Mouse (Mus musculus) granulocyte monocyte progenitor cell, adult 5-6 weeks (primary cell): ENCODE data around the gene Stac3. TPM values are rescaled to one million over a fixed set of nuclear protein-coding genes. Genes with fewer than 3 reads are reported as not detected.

Experiments
- ATAC-seq: replicated peaks from 2 replicates; pipeline ENCODE4 v1.8.0; 2016; ENCODE audit warnings: mild to moderate bottlenecking, moderate TSS enrichment, inconsistent platforms; ENCODE audit not compliant: poor library complexity, severe bottlenecking
- total RNA-seq, 2 experiments: library from RNA; stranded (forward) in 1 of 2; stranded (reverse) in 1 of 2; fragments of 200-712, 200-1000 nt in 1 of 2; fragments of >200 nt in 1 of 2; fragmentation: Nextera tagmentation in 1 of 2; gene quantifications; 2 replicates each; pipeline ENCODE4 v1.2.3; 2014 to 2017

Stac3 gene
- total RNA-seq, 2 experiments from 2014 or later = 0.26 TPM; not detected in 1

GRCm38 (mm10) chr10:127508239-127508638, 6.8 kb downstream of the Stac3 start:
- ATAC-seq = peak; percentile 58

- ATAC-seq = peak; percentile 46
Measured at GRCm38 (mm10) chr10:127509051-127509836, 7.8 kb downstream of the Stac3 start.

GRCm38 (mm10) chr10:127509837-127510701, 8.6 kb downstream of the Stac3 start:
- ATAC-seq = no peak

DNA sequence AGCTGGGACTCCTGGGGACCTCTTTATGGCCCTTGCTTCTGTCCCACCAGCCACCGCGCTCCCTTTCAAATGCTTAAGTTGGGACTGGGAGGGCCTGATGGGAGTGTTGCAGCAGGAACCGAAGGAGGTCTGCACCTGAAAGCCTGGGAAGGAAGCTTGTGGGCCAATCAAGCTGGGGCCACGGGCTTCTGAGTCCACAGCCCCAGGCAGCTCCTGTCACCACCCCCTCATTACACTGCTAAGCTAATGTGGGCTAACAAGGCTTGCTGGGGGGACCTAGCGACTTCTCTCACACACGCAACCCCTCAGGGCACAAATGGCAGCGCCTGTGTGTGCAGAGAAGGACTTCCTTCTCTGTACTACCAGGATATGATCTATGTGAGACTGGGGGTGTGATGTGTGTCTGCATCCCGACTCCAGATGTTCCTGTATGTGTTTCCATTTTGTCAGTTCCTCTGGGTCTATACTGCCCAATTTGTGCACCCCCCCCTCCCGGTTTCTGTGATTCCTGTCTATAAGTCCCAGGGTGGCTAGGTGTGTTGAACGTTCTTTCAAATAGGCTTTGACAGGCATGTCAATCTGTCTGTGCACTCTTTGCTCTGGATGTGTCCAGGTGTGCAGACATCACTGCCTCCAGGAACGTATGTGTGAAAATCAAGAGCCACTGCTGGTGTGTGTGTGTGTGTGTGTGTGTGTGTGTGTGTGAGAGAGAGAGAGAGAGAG, 9.6 kb downstream of the Stac3 start:
- ATAC-seq = no peak

DNA sequence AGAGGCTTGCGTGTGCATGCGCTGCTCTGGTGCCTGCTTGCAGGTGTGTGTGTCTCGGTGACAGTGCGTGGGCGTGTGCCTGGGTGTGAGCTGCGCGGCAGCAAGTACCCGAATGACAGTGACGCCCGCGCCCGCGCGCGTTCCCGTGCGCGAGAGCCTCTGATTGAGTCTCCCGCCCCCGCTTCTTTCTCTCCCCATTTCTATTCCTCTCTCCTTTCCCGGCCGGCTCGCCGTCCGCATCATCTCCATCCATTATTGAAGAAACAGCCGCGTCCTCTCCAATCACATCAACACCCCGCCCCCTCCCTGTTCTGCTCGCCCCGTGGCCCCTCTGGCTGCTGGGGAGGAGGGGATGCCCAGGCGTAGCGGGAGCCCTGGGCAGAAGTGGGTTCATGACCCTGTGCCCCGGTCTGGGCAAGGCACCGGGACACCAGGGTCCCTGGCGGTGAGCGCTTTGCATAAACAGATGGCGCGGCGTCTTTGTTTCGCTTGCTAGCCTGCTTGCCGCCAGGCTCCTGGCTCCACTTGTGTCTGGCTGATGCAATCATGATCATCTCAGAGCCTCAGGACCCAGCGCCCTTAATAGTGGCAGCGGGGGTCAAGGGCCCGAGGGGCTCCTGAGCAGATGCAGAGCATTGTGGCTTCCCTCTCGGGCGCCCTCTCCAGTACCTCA, 10.3 kb downstream of the Stac3 start:
- ATAC-seq = peak; percentile 10; the same call in 1 of the 2 replicates

DNA sequence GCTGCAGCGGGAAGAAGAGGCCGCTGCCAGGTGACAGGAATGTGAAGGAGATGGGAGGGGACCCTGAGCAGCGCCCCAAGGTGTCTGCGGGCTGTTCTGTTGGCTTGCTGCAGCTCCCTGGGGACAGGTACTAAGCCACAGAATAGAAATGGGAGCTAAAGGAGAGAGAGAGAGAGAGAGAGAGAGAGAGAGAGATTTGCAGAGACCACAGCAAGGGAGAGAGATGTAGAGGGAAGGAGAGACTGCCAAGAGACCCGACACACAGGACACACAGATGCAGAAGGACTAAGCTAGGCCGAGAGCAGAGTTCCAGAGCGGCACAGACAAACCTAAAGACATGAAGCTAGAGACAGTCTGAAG, 10.8 kb downstream of the Stac3 start:
- ATAC-seq = no peak

DNA sequence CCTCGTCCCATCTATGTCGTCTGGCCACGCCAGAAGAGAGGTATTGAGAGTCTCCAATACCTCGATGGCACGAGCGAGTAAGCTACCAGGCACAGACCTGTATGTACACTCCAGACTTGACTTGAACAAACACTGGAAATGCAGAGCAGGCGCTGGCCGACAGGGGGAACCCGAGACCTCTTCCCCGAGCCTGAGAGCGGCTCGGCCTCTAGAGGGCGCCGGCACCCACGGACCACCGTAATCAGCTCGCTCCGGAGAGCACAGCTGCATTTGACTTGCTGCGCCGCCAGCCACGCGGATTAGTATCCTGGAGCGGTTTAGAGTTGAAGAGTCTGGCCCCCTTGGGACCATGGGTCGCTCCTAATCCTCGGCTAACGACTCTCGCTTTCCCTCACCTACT, 11.3 kb downstream of the Stac3 start:
- ATAC-seq = peak; percentile 69

DNA sequence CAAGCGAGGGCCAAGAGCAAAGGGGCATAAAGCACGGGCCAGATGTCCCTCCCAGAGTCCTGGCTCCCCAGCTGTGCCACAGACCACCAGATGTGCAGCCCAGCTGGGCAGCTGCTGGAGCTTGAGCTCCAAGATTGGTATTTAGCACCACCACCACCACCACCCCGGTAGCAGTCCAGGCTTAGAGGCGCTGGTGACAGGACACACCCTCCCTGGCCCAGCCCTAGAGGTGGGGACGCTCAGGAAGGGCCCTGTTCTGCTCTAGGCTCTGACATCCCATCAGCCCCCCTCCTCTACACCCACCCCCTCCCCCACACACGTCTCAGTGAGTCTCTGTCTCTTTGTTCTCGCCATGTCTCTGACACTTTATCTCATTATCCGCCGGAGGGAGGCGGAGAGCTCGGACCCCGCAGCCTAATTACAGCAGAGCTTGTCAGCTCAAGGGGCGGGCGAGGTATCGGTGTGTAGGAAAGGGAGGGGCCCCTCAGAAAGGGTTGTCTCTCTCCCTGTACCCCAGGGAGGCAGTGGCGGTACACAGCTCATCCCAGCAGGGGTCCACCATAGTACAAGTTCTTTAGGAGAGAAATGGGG, 12.1 kb downstream of the Stac3 start:
- ATAC-seq = no peak

GRCm38 (mm10) chr10:127514111-127514698, 12.7 kb downstream of the Stac3 start:
- ATAC-seq = peak; percentile 21

DNA sequence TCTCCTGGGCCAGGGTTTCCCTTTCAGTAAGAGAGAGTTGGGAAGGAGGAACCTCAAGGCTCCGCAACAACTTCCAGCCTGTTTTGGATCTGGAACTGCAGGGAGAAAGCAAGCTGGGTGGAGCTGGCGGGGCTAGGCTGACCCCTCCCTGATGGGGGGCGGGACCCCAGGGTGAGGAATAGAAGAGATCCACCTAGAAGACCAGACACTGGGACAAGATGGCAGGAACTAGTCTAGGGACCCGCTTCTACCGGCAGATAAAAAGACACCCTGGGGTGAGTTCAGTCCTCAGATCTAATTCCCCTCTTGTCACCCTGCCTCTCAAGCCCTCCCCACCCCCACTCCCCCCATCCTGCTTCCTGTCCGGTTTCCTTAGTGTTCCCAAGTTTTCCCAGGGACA, 13.3 kb downstream of the Stac3 start, which contains the start of gene Ndufa4l2:
Gene Ndufa4l2, plus strand, starts transcription at position 204 of the 400 bp plus-strand sequence.
- no peak for ATAC-seq

GRCm38 (mm10) chr10:127515271-127515982, 13.9 kb downstream of the Stac3 start:
- no peak for ATAC-seq

- no peak for ATAC-seq
Measured at GRCm38 (mm10) chr10:127515983-127516459, 14.5 kb downstream of the Stac3 start.

GRCm38 (mm10) chr10:127516576-127517260, 15.2 kb downstream of the Stac3 start:
- no peak for ATAC-seq

GRCm38 (mm10) chr10:127517941-127518340, 16.5 kb downstream of the Stac3 start:
- ATAC-seq = no peak

DNA sequence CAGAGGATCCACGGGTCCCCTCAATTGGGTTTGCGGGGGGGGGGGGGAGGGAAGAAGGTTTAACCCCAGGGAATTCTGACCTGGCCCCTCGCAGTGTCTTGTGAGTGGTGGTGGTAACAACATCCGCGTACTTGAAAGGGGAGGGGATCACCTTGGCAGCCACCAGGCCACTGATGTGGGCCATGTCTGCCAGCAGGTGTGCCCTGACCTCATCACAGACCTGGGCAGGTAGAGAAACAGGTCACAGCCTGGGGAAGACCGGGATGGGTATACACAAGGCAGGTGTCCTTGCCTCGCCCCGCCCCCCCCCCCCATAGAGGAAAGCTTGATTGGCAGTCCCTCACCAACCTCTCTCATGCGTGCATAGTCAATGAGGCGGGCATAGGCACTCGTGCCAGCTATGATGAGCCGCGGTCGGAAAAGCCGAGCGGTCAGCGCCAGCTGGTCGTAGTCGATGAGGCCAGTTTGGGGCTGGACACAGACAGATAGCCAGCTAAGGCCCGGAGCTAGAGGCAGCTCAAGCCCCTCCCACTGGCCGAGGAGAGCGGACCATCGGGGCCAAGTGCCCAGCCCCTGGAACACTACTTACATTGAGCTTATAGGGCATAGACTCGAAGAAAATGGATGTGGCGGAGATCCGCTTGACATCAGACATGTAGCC, 17.7 kb downstream of the Stac3 start:
- no peak for ATAC-seq

DNA sequence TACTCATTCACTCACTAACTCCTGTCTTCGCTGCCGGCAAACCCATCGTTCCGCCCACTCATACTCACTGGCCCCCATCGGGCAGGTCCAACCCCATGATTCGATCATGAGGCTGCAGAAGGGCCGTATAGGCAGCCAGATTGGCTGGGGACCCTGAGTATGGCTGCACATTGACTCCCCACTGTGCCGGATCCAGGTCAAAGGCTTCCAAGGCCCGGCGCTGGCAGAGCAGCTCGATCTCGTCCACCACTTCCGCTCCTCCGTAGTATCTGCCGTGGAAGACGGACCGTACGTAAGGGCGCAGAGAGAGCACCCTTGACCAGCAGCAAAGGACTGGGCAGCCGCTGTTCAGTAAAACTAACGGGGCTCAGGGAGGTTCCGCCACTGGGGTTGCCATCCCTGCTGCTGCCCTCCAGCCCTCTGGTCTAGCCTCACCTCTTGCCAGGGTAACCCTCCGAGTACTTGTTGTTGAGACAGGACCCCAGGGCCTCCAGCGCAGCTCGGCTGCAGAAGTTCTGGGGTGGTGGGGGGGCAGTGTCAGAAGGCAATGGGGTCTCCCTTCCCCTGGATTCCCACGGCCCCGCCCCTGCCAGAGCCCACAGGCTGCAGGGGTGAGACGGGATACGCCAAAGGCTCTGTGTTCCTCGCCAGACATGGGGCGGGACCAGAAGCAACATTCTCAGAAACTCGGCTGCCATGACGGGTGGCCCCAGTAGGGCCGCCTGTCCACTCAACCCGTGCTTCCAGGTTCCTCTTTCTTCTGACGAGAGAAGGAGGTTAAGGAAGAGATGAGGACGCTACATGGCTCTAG, 18.6 kb downstream of the Stac3 start:
- ATAC-seq = no peak
